Mouse (Mus musculus): ENCODE data around the gene Rspry1.

- TF ChIP-seq CTCF (conservative IDR thresholded peaks at IDR 0.05; ENCODE audit: insufficient read depth, insufficient read length, low read depth, low read length) (no peak), POLR2A (IDR thresholded peaks at IDR 0.05; ENCODE audit: low read depth, low read length) (no peak)
Observed at GRCm38 (mm10) chr8:94646165-94646564, 44.4 kb downstream of the Rspry1 start.
